Mouse (Mus musculus) hindbrain, embryonic 13.5 days (tissue): ENCODE measurements around the gene Asb18. TPM values are rescaled to one million over a fixed set of nuclear protein-coding genes. Genes with fewer than 3 reads are reported as not detected.

Experiments
- ATAC-seq: fragments of 200-750 bp; cut with Nextera tagmentation; 2 replicates; pipeline ENCODE4 v1.8.0; 2017; ENCODE audit warnings: moderate TSS enrichment; ENCODE audit not compliant: low FRiP score
- H3K27ac ChIP-seq: fragments of 300-500 bp; sonication (generic); 2 replicates; pipeline ENCODE4 v1.5.1; 2015; ENCODE audit warnings: inconsistent platforms, mild to moderate bottlenecking, moderate library complexity
- H3K27me3 ChIP-seq: fragments of 300-500 bp; sonication (generic); 2 replicates; pipeline ENCODE4 v1.6.1; 2015; ENCODE audit warnings: mild to moderate bottlenecking, inconsistent platforms
- H3K36me3 ChIP-seq: fragments of 300-500 bp; sonication (generic); 2 replicates; pipeline ENCODE4 v1.6.1; 2015; ENCODE audit warnings: mild to moderate bottlenecking, inconsistent platforms
- H3K4me1 ChIP-seq: fragments of 300-500 bp; sonication (generic); replicated peaks from 2 replicates; pipeline ENCODE4 v1.6.1; 2015; ENCODE audit warnings: inconsistent platforms
- H3K4me2 ChIP-seq: fragments of 300-500 bp; sonication (generic); 2 replicates; pipeline ENCODE4 v1.6.1; 2015; ENCODE audit warnings: inconsistent platforms, mild to moderate bottlenecking, moderate library complexity
- H3K4me3 ChIP-seq: fragments of 300-500 bp; sonication (generic); 2 replicates; pipeline ENCODE4 v1.5.1; 2015; ENCODE audit warnings: mild to moderate bottlenecking, inconsistent platforms
- H3K9ac ChIP-seq: fragments of 300-500 bp; sonication (generic); 2 replicates; pipeline ENCODE4 v1.6.1; 2015; ENCODE audit warnings: mild to moderate bottlenecking, inconsistent platforms
- H3K9me3 ChIP-seq: fragments of 300-500 bp; sonication (generic); 2 replicates; pipeline ENCODE4 v1.6.1; 2016; ENCODE audit warnings: inconsistent platforms
- WGBS: fragments of 180-500 bp; shearing (Covaris S2); methylation state at CpG from one replicate; pipeline ENCODE4 v1.1.7; 2015; 5-methylcytosine and 5-hydroxymethylcytosine counted together
- polyA plus RNA-seq: library from polyadenylated mRNA; unstranded; fragments of >200 nt; fragmentation: Nextera tagmentation; extraction: Ambion mirVana; gene quantifications from 2 replicates; pipeline ENCODE4 v1.2.1, GENCODE M21; 2015

Gene Asb18
- polyA plus RNA-seq, 1 experiment from 2014 or later: 0.60 TPM

DNA sequence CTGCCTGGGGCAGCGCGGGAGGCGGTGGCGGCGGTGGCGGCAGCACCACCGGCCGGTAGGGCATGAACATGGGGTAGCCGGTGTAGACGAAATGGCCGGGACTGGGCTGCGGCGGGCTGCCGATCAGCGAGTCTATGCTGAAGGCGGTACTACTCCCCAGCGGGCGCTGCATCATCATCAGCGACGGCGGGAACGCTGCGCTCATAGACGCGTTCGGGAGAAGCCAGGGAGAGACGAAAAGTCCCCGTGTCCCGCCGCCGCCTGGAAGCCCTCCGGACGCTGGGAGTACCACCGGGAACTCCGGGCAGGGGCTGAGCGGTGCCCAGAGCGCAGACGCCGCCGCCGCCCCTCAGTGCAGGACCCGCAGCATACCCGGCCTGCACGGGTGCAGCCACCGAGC, 83.9 kb downstream of the Asb18 start:
- peak; percentile 27 for ATAC-seq
- H3K36me3 ChIP-seq: no peaks in the 10 kb centered on the region
- under 1% methylated on average over 45 of the region's 45 CpGs for WGBS
- no peaks in the 10 kb centered on the region for H3K9me3 ChIP-seq
- H3K4me2 ChIP-seq: peak overlapping the region; percentile 64
- H3K27me3 ChIP-seq: peaks cover 86% of the 10 kb centered on the region
- peaks cover 75% of the 10 kb centered on the region for H3K4me1 ChIP-seq
- H3K4me3 ChIP-seq: peak overlapping the region; percentile 47
- peak overlapping the region; percentile 82 for H3K9ac ChIP-seq
- peak overlapping the region; percentile 83 for H3K27ac ChIP-seq

DNA sequence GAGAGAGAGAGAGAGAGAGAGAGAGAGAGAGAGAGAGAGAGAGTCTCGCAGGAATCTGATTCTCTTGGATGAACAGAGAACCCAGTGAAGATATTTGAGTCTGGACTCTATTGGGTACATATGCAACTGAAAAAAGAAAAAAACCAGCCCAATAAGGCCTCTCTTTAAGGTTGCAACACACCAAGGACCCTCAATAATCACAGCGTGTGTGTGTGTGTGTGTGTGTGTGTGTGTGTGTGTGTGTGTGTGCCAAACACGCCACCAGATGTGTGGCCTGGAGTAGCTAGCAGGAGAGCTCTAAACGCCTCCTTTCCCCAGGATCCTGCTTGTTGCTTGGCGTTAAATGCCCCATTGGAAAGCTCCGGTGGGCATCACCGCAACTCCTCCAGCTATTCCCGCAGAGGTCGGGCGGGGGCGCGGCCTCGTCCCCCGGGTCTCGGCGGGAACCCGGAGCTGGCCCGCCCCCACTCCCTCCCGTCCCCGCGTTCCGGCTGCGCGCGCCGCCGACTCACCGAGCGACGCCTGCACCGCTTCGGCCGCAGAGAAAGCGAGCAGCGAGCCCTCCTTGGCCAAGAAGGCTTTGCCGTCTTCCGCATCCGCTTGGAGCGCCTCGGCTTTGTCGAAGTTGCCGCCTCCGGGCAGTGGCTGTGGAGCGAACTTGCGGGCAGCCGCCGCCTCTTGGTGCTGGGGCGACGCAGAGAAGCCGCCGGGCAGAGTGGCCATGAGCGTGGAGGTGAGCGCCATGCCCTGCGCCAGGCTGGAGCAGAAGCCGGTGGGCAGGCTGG, 84.6 kb downstream of the Asb18 start:
- Histone ChIP-seq H3K9ac (peak overlapping the region; percentile 82), H3K4me3 (peak overlapping the region; percentile 47), H3K4me1 (peaks cover 78% of the 10 kb centered on the region), H3K36me3 (no peaks in the 10 kb centered on the region), H3K27ac (peak overlapping the region; percentile 83), H3K9me3 (no peaks in the 10 kb centered on the region), H3K27me3 (peaks cover 85% of the 10 kb centered on the region), H3K4me2 (peak overlapping the region; percentile 64)
- WGBS: under 1% methylated on average over 52 of the region's 55 CpGs
- ATAC-seq: no peak

- ATAC-seq: no peak
Measured at GRCm38 (mm10) chr1:89929181-89929580, 85.3 kb downstream of the Asb18 start.

GRCm38 (mm10) chr1:89928676-89929075, 85.8 kb downstream of the Asb18 start:
- no peaks in the 10 kb centered on the region for H3K9me3 ChIP-seq
- peaks cover 87% of the 10 kb centered on the region for H3K27me3 ChIP-seq
- H3K9ac ChIP-seq: peak overlapping the region; percentile 82
- no peak for ATAC-seq
- peaks cover 83% of the 10 kb centered on the region for H3K4me1 ChIP-seq
- WGBS: 6% methylated on average over 25 of the region's 25 CpGs
- H3K36me3 ChIP-seq: no peaks in the 10 kb centered on the region
- H3K4me3 ChIP-seq: peak overlapping the region; percentile 47
- H3K4me2 ChIP-seq: peak overlapping the region; percentile 64
- peak overlapping the region; percentile 83 for H3K27ac ChIP-seq

More at GRCm38 (mm10) chr1:89929181-89929580, 85.3 kb downstream of the Asb18 start:
- H3K36me3 ChIP-seq: no peaks in the 10 kb centered on the region
- H3K9ac ChIP-seq: peak overlapping the region; percentile 82
- no peaks in the 10 kb centered on the region for H3K9me3 ChIP-seq
- under 1% methylated on average over 6 of the region's 6 CpGs for WGBS
- peaks cover 84% of the 10 kb centered on the region for H3K4me1 ChIP-seq
- H3K27me3 ChIP-seq: peaks cover 87% of the 10 kb centered on the region
- H3K27ac ChIP-seq: peak overlapping the region; percentile 83
- H3K4me2 ChIP-seq: peak overlapping the region; percentile 64
- peak overlapping the region; percentile 47 for H3K4me3 ChIP-seq

DNA sequence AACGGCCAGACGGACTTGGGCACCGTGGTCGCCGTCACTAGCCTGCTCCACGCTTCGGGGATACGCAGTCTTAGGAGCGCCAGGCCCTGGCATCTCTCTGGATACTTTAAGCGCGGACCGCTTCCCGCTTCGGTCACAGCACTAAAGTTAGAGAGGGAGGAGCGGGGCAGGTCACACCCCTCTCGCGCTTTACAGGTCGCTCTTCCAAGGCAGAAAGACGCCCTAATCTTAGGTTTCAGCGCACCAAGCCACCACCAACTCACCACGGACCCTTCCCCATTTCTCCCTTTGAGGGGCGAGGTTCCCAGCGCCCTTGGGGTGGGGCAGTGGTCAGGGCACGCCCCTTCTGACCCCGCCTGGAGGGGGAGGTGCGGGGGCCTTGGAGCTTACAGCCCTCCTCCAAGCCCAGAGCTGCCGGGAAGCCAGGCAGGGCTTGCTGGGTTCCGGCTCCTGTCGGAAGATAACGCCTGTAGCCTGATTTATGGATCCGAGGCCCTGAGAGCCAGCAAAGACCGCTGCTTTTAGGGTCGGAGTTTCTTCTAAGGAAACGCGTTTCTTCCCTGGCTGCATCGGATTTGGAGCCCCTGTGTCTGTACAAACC, 87.3 kb downstream of the Asb18 start:
- peaks cover 92% of the 10 kb centered on the region for H3K4me1 ChIP-seq
- WGBS: 2% methylated on average over 36 of the region's 36 CpGs
- peak overlapping the region; percentile 47 for H3K4me3 ChIP-seq
- H3K9ac ChIP-seq: peak overlapping the region; percentile 82
- H3K27me3 ChIP-seq: peaks cover 94% of the 10 kb centered on the region
- peak overlapping the region; percentile 64 for H3K4me2 ChIP-seq
- ATAC-seq: no peak
- no peaks in the 10 kb centered on the region for H3K9me3 ChIP-seq
- H3K27ac ChIP-seq: peak overlapping the region; percentile 69
- no peaks in the 10 kb centered on the region for H3K36me3 ChIP-seq

DNA sequence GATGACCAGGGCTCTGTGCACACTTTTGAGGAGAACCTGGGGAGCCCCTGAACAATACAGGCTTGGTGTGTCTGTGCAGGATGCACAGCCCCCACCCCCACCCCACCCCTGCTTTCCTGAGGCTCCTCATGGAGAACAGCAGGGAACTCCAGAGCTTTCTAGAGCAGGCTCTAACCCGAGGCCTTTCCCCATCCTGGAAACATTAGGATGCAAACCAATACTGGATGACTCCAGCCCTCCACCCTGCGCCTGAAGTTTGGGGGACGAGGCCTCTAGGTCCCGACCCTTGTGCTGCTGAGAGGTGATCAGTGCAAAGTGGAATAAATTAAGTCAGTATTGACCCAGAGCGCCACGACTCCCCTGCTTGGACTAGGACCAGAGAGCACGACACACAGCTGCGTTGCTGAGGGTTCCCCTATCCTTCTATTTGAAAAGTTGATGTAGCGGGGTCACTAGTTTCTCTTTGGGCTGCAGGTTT, 87.8 kb downstream of the Asb18 start:
- no peak for ATAC-seq
- Histone ChIP-seq H3K27me3 (peaks cover 94% of the 10 kb centered on the region), H3K9me3 (no peaks in the 10 kb centered on the region), H3K4me1 (peaks cover 92% of the 10 kb centered on the region), H3K9ac (peak overlapping the region; percentile 82), H3K27ac (peak overlapping the region; percentile 69), H3K4me3 (peak overlapping the region; percentile 47), H3K4me2 (peak overlapping the region; percentile 64), H3K36me3 (no peaks in the 10 kb centered on the region)
- 12% methylated on average over 9 of the region's 9 CpGs for WGBS

- 16% methylated on average over 12 of the region's 12 CpGs for WGBS
- Histone ChIP-seq H3K9ac (peak overlapping the region; percentile 82), H3K9me3 (no peaks in the 10 kb centered on the region), H3K27me3 (peaks cover 94% of the 10 kb centered on the region), H3K4me1 (peaks cover 87% of the 10 kb centered on the region), H3K36me3 (no peaks in the 10 kb centered on the region), H3K4me2 (peak overlapping the region; percentile 64), H3K4me3 (peak overlapping the region; percentile 47), H3K27ac (peak overlapping the region; percentile 69)
- ATAC-seq: 0 out of 2 replicates have a peak, but pooled peaks have one; percentile 11
Measured at GRCm38 (mm10) chr1:89925501-89926190, 88.8 kb downstream of the Asb18 start.

- H3K4me2 ChIP-seq: peak overlapping the region; percentile 49
- H3K27ac ChIP-seq: no peak overlapping the region
Measured at GRCm38 (mm10) chr1:89923642-89924020, 90.8 kb downstream of the Asb18 start.

DNA sequence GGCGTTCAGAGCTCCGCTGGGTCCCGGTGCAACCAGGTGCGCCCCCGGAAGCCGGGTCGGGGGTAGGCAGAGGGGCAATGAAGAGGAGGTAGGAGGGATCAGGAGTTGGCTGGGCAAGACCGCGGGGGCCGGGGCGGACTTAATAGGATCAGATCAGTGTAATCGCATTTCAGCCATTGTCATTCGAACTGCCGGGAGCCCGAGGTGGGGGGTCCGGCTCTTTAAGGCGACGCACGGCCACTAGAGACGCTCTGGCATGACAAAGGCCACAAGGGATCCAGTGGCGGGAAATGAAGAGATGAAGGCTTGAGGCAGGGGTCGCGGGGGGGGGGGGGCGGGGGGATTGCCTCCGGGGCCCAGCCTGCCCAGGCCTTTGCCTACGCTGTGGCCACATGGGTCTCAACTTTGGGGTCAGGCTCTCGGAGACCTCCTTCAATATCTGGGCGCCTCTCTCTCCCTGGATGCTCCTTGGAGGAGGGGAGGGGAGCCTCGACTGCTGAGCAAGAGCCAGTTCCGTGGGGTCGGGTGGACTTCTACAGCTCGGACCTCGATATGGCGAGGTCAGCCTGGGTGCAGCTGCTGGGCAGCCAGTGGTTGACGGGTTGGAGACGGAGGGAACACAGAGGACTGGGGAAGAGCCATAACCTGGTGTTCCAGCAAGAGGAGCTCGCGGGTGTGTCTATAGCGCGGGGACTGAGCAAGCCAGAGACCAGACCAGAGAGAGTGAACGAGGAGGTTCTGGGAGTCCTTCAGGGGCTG, 91.4 kb downstream of the Asb18 start:
- peak overlapping the region; percentile 23 for H3K4me3 ChIP-seq
- H3K4me2 ChIP-seq: peak overlapping the region; percentile 49
- no peaks in the 10 kb centered on the region for H3K9me3 ChIP-seq
- peak overlapping the region; percentile 46; the same call in 1 of the 2 replicates for H3K9ac ChIP-seq
- H3K4me1 ChIP-seq: peaks cover 65% of the 10 kb centered on the region
- H3K27me3 ChIP-seq: peaks cover 96% of the 10 kb centered on the region
- no peaks in the 10 kb centered on the region for H3K36me3 ChIP-seq
- peak overlapping the region; percentile 36; the same call in 1 of the 2 replicates for H3K27ac ChIP-seq
- ATAC-seq: no peak
- 2% methylated on average over 38 of the region's 41 CpGs for WGBS

More at GRCm38 (mm10) chr1:89923642-89924020, 90.8 kb downstream of the Asb18 start:
- 14% methylated on average over 14 of the region's 14 CpGs for WGBS
- Histone ChIP-seq H3K9me3 (no peaks in the 10 kb centered on the region), H3K36me3 (no peaks in the 10 kb centered on the region), H3K4me3 (peak overlapping the region; percentile 23), H3K4me1 (peaks cover 69% of the 10 kb centered on the region), H3K27me3 (peaks cover 98% of the 10 kb centered on the region), H3K9ac (peak overlapping the region; percentile 46; the same call in 1 of the 2 replicates)
- no peak for ATAC-seq

GRCm38 (mm10) chr1:89922282-89922681, 92.2 kb downstream of the Asb18 start:
- no peak for ATAC-seq
- H3K9me3 ChIP-seq: no peaks in the 10 kb centered on the region
- H3K36me3 ChIP-seq: no peaks in the 10 kb centered on the region
- 0 out of 2 replicates have a peak overlapping the region, but pooled peaks have one; percentile 12 for H3K27ac ChIP-seq
- H3K4me2 ChIP-seq: peak overlapping the region; percentile 49
- no peak overlapping the region for H3K9ac ChIP-seq
- no peak overlapping the region for H3K4me3 ChIP-seq
- 2% methylated on average over 7 of the region's 7 CpGs for WGBS
- H3K4me1 ChIP-seq: peaks cover 61% of the 10 kb centered on the region
- peaks cover 96% of the 10 kb centered on the region for H3K27me3 ChIP-seq

DNA sequence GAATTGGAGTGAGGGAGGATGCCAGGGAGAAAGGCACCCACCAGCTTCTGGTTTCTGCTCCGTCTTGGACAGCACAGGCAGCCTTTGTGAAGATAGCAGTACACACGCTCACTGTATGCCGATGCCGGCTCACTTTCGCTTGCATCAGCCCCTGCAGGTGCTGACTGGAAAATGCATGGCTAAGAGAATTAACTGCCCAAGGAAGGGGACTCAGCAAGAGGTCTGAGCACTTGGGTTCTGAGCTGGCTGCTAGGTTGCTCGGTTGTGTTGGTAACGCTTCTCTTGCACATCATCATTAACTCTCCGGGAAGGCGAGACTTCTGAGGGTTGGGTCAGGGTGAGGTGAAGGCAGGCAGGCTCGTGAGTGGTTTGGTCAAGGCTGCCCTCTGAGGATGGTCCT, 92.7 kb downstream of the Asb18 start:
- Histone ChIP-seq H3K9me3 (no peaks in the 10 kb centered on the region), H3K4me2 (peak overlapping the region; percentile 49; the same call in 1 of the 2 replicates), H3K36me3 (no peaks in the 10 kb centered on the region), H3K4me1 (peaks cover 56% of the 10 kb centered on the region), H3K27me3 (peaks cover 91% of the 10 kb centered on the region), H3K27ac (0 out of 2 replicates have a peak overlapping the region, but pooled peaks have one; percentile 12), H3K4me3 (no peak overlapping the region), H3K9ac (no peak overlapping the region)
- WGBS: 3% methylated on average over 10 of the region's 10 CpGs
- ATAC-seq: 0 out of 2 replicates have a peak, but pooled peaks have one; percentile 34
